Mouse (Mus musculus) megakaryocyte, embryonic 14.5 days (primary cell): ENCODE results near the gene Pard3.

Experiments
- FLI1 ChIP-seq: IDR thresholded peaks from 2 replicates; pipeline ENCODE4 v1.6.1; 2012; ENCODE audit warnings: low read length, inconsistent platforms, mixed read lengths
- GATA1 ChIP-seq: IDR thresholded peaks from 3 replicates; pipeline ENCODE4 v1.6.1; 2012; ENCODE audit warnings: mixed read lengths, low read length, inconsistent platforms, borderline replicate concordance

DNA sequence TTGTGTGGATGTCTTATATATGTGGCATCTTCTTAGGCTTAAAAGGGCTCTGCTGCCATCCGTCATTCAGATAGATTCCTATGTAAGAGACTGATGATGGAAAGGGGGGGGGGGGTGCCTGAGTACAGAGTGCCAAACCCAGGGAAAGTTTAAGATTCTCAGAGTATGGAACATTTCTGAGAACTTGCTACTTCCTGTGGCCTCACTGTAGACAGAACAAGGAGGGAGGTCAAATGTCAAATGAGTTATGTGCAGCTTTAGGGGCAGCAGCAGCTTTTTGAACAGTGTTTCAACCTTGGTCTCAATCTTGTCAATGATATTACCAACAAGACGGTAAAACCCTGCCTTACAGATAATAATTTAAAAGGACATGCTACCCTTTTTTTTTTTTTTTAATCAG, 367.5 kb downstream of the Pard3 start:
- TF ChIP-seq GATA1 (no peak), FLI1 (no peak)
